Mouse (Mus musculus): ENCODE results near the gene Cacna1b.

DNA sequence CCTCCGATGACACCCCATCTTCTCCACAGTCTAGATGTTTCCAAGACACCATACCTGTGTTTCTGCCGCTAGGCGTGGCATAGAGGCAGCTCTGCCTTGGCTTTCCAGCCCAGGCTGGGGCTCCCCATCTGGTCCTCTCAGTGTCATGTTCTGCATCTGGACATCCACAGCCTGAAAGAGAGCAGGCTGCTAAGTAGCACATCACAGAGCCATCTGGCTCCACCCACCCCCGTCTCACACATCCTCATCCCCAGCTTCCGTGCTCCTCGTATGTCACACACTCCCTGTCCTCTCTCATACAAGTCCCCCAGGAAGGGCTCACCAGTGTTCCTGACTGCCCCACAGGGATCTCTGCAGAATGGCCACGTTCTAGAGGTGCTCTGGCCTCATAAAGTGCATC, 153.2 kb downstream of the Cacna1b start:
- TF ChIP-seq CTCF (IDR thresholded peaks at IDR 0.05; ENCODE audit: borderline replicate concordance, insufficient read depth, low read depth, low read length) (no peak), POLR2A (IDR thresholded peaks at IDR 0.05; ENCODE audit: borderline replicate concordance, insufficient read depth, low read length) (no peak)

Data from cerebellum, adult 2 months (tissue).